Mouse (Mus musculus): ENCODE measurements around the gene Fam219a. TPM values are rescaled to one million over a fixed set of nuclear protein-coding genes. Genes with fewer than 3 reads are reported as not detected.

The Fam219a gene
- polyA plus RNA-seq, 1 experiment from 2014 or later: 19.3 TPM

- ChIA-PET POLR2A (no interaction called here), CTCF (interaction anchor here (2.2 to 2.5 kb wide), 2 partner anchors 10 to 11 kb away, joined by 5 to 12 read pairs; no protein-coding TSS in a partner anchor)
- DNase-seq (ENCODE audit: low read depth, low spot score): no peak
- peak; percentile 14 for TF ChIP-seq CTCF (IDR thresholded peaks at IDR 0.05)
- no peak for ATAC-seq
- no peaks in the 10 kb centered on the region for H3K27me3 ChIP-seq
- in situ Hi-C loops (cut with MboI; ENCODE audit: low pct_unique_long_range_greater_than_20kb): no loop called here
These were observed 90.4 kb downstream of the Fam219a start for GRCm38 (mm10) chr4:41478751-41479455.

- no peaks in the 10 kb centered on the region for H3K27me3 ChIP-seq
- DNase-seq (ENCODE audit: low read depth, low spot score): no peak
- ATAC-seq: no peak
- in situ Hi-C loops (cut with MboI; ENCODE audit: low pct_unique_long_range_greater_than_20kb): no loop called here
- ChIA-PET CTCF (interaction anchor here (2.5 kb wide), 1 partner anchor 9 kb away, joined by 12 read pairs; no protein-coding TSS in a partner anchor), POLR2A (no interaction called here)
- TF ChIP-seq CTCF (IDR thresholded peaks at IDR 0.05): no peak
These were observed 91.6 kb downstream of the Fam219a start for GRCm38 (mm10) chr4:41477648-41478160.

- ChIA-PET POLR2A (no interaction called here), CTCF (interaction anchor here (1.1 to 1.2 kb wide), 2 partner anchors 33 to 99 kb away, joined by 3 to 4 read pairs; partner anchors contain the start of genes Dnaic1 and Fam219a)
- DNase-seq (ENCODE audit: low read depth, low spot score) (no peak), ATAC-seq (no peak)
- TF ChIP-seq CTCF (IDR thresholded peaks at IDR 0.05): no peak
- no peaks in the 10 kb centered on the region for H3K27me3 ChIP-seq
- in situ Hi-C loops (cut with MboI; ENCODE audit: low pct_unique_long_range_greater_than_20kb): no loop called here
These were observed 98.0 kb downstream of the Fam219a start for GRCm38 (mm10) chr4:41471384-41471689.

GRCm38 (mm10) chr4:41470684-41471383, 98.5 kb downstream of the Fam219a start:
- no peaks in the 10 kb centered on the region for H3K27me3 ChIP-seq
- ATAC-seq: no peak
- in situ Hi-C loops (cut with MboI; ENCODE audit: low pct_unique_long_range_greater_than_20kb): no loop called here
- CTCF ChIA-PET: interaction anchor here (1.1 to 1.2 kb wide), 3 partner anchors 13 to 99 kb away, joined by 3 to 4 read pairs (median 4); partner anchors contain the start of genes Dnaic1 and Fam219a
- no peak for DNase-seq (ENCODE audit: low read depth, low spot score)
- no peak for TF ChIP-seq CTCF (IDR thresholded peaks at IDR 0.05)
- POLR2A ChIA-PET: no interaction called here

GRCm38 (mm10) chr4:41470051-41470683, 99.2 kb downstream of the Fam219a start:
- DNase-seq (ENCODE audit: low read depth, low spot score) (no peak), ATAC-seq (no peak)
- TF ChIP-seq CTCF (IDR thresholded peaks at IDR 0.05): no peak
- in situ Hi-C loops (cut with MboI; ENCODE audit: low pct_unique_long_range_greater_than_20kb): no loop called here
- CTCF ChIA-PET: interaction anchor here (0.9 to 3.0 kb wide), 6 partner anchors 14 to 183 kb away, joined by 3 to 10 read pairs (median 4); partner anchors contain the start of genes Dnaic1 and Fam219a
- H3K27me3 ChIP-seq: no peaks in the 10 kb centered on the region
- POLR2A ChIA-PET: interaction anchor here (0.6 to 1.9 kb wide), 2 partner anchors 52 to 144 kb away, joined by 3 to 5 read pairs; no protein-coding TSS in a partner anchor

- in situ Hi-C loops (cut with MboI; ENCODE audit: low pct_unique_long_range_greater_than_20kb): loop anchor here (5.0 kb wide), 2 partner anchors 38 to 143 kb away; no protein-coding TSS in a partner anchor
- no peaks in the 10 kb centered on the region for H3K27me3 ChIP-seq
- CTCF ChIA-PET: interaction anchor here (0.9 to 3.0 kb wide), 18 partner anchors 9 to 184 kb away, joined by 3 to 12 read pairs (median 4); no protein-coding TSS in a partner anchor
- DNase-seq (ENCODE audit: low read depth, low spot score) (no peak), ATAC-seq (no peak)
- POLR2A ChIA-PET: interaction anchor here (1.9 kb wide), 1 partner anchor 53 kb away, joined by 5 read pairs; no protein-coding TSS in a partner anchor
- TF ChIP-seq CTCF (IDR thresholded peaks at IDR 0.05): no peak
These were observed 100.1 kb downstream of the Fam219a start for GRCm38 (mm10) chr4:41469199-41469598.

- no peaks in the 10 kb centered on the region for H3K27me3 ChIP-seq
- CTCF ChIA-PET: interaction anchor here (0.9 to 3.0 kb wide), 20 partner anchors 9 to 239 kb away, joined by 3 to 12 read pairs (median 4); no protein-coding TSS in a partner anchor
- POLR2A ChIA-PET: interaction anchor here (0.6 to 1.9 kb wide), 2 partner anchors 47 to 54 kb away, joined by 3 to 5 read pairs; no protein-coding TSS in a partner anchor
- ATAC-seq (no peak), DNase-seq (ENCODE audit: low read depth, low spot score) (no peak)
- in situ Hi-C loops (cut with MboI; ENCODE audit: low pct_unique_long_range_greater_than_20kb): loop anchor here (5.0 kb wide), 2 partner anchors 39 to 144 kb away; no protein-coding TSS in a partner anchor
- peak; percentile 50 for TF ChIP-seq CTCF (IDR thresholded peaks at IDR 0.05)
These were observed 100.8 kb downstream of the Fam219a start for GRCm38 (mm10) chr4:41468396-41469080.

Other genes starting within 250 kb of the Fam219a start
- gene Ubap1, start 220.5 kb downstream of the Fam219a start, polyA plus RNA-seq (2021): 42.6 TPM
- 3.5 TPM for gene Kif24, start 104.7 kb downstream of the Fam219a start, polyA plus RNA-seq (2021)
- 31.0 TPM for gene Nudt2, start 104.4 kb downstream of the Fam219a start, polyA plus RNA-seq (2021)
- gene AI464131, start 66.5 kb downstream of the Fam219a start, polyA plus RNA-seq (2021): 6.2 TPM
- gene 1110017D15Rik, start 52.2 kb downstream of the Fam219a start, polyA plus RNA-seq (2021): 0.21 TPM
- gene Dnaic1, start 237 bp upstream of the Fam219a start, polyA plus RNA-seq (2021): 0.40 TPM
- 3.0 TPM for gene Enho, start 70.8 kb upstream of the Fam219a start, polyA plus RNA-seq (2021)
- 6.7 TPM for gene Cntfr, start 127.6 kb upstream of the Fam219a start, polyA plus RNA-seq (2021)
- gene Il11ra1, start 130.5 kb upstream of the Fam219a start, polyA plus RNA-seq (2021): 26.2 TPM
- 27.2 TPM for gene Rpp25l, start 144.0 kb upstream of the Fam219a start, polyA plus RNA-seq (2021)
- gene Dctn3, start 153.6 kb upstream of the Fam219a start, polyA plus RNA-seq (2021): 116 TPM
- gene Arid3c, start 161.6 kb upstream of the Fam219a start, polyA plus RNA-seq (2021): 0.04 TPM
- 28.4 TPM for gene Galt, start 185.7 kb upstream of the Fam219a start, polyA plus RNA-seq (2021)
- 44.4 TPM for gene Sigmar1, start 186.6 kb upstream of the Fam219a start, polyA plus RNA-seq (2021)
- gene Ccl27a, start 204.7 kb upstream of the Fam219a start, polyA plus RNA-seq (2021): 17.9 TPM